Mouse (Mus musculus): ENCODE data around the gene Anapc13. TPM values are rescaled to one million over a fixed set of nuclear protein-coding genes. Genes with fewer than 3 reads are reported as not detected.

Anapc13 gene
- polyA plus RNA-seq, 1 experiment from 2014 or later, result 175 TPM

- peak overlapping the region; percentile 55 for H3K27ac ChIP-seq (ENCODE audit: low read length)
- H3K4me2 ChIP-seq (ENCODE audit: low read depth, low read length), result no peak overlapping the region
- no peaks in the 10 kb centered on the region for H3K27me3 ChIP-seq (replicated peaks; ENCODE audit: control insufficient read depth, insufficient read depth, low read length)
- H3K36me3 ChIP-seq (ENCODE audit: control insufficient read depth, insufficient read depth, low read length), result no peaks in the 10 kb centered on the region
- 25% methylated on average over 7 of the region's 7 CpGs for WGBS
- no peak overlapping the region for H3K4me3 ChIP-seq (ENCODE audit: low read length)
- no peaks in the 10 kb centered on the region for H3K9me3 ChIP-seq (ENCODE audit: control insufficient read depth, low read length)
- H3K4me1 ChIP-seq (ENCODE audit: control insufficient read depth, insufficient read depth, low read length), result peaks cover 29% of the 10 kb centered on the region
- H3K9ac ChIP-seq (ENCODE audit: low read depth, low read length), result peak overlapping the region; percentile 3; the same call in 1 of the 2 replicates
- ATAC-seq, result 0 out of 2 replicates have a peak, but pooled peaks have one; percentile 3
Measured at GRCm38 (mm10) chr9:102650637-102651036, 24.5 kb downstream of the Anapc13 start.

- Histone ChIP-seq H3K36me3 (ENCODE audit: control insufficient read depth, insufficient read depth, low read length) (no peaks in the 10 kb centered on the region), H3K27me3 (replicated peaks; ENCODE audit: control insufficient read depth, insufficient read depth, low read length) (no peaks in the 10 kb centered on the region), H3K4me2 (ENCODE audit: low read depth, low read length) (no peak overlapping the region), H3K9ac (ENCODE audit: low read depth, low read length) (no peak overlapping the region), H3K4me1 (ENCODE audit: control insufficient read depth, insufficient read depth, low read length) (peaks cover 30% of the 10 kb centered on the region), H3K4me3 (ENCODE audit: low read length) (no peak overlapping the region), H3K27ac (ENCODE audit: low read length) (0 out of 2 replicates have a peak overlapping the region, but pooled peaks have one; percentile 38), H3K9me3 (ENCODE audit: control insufficient read depth, low read length) (no peaks in the 10 kb centered on the region)
- 48% methylated on average over 6 of the region's 6 CpGs for WGBS
- ATAC-seq, result peak; percentile 36; the same call in 1 of the 2 replicates
Measured at GRCm38 (mm10) chr9:102651199-102651720, 25.2 kb downstream of the Anapc13 start.

- Histone ChIP-seq H3K4me2 (ENCODE audit: low read depth, low read length) (no peak overlapping the region), H3K36me3 (ENCODE audit: control insufficient read depth, insufficient read depth, low read length) (no peaks in the 10 kb centered on the region), H3K27me3 (replicated peaks; ENCODE audit: control insufficient read depth, insufficient read depth, low read length) (no peaks in the 10 kb centered on the region), H3K4me1 (ENCODE audit: control insufficient read depth, insufficient read depth, low read length) (peaks cover 20% of the 10 kb centered on the region), H3K4me3 (ENCODE audit: low read length) (no peak overlapping the region), H3K9me3 (ENCODE audit: control insufficient read depth, low read length) (no peaks in the 10 kb centered on the region), H3K9ac (ENCODE audit: low read depth, low read length) (no peak overlapping the region), H3K27ac (ENCODE audit: low read length) (0 out of 2 replicates have a peak overlapping the region, but pooled peaks have one; percentile 15)
- peak; percentile 72 for ATAC-seq
- WGBS, result 46% methylated on average over 8 of the region's 8 CpGs
Measured at GRCm38 (mm10) chr9:102656355-102657095, 30.4 kb downstream of the Anapc13 start.

GRCm38 (mm10) chr9:102668115-102668514 is 42.0 kb downstream of the Anapc13 start:
- H3K4me2 ChIP-seq (ENCODE audit: low read depth, low read length), result no peak overlapping the region
- H3K27ac ChIP-seq (ENCODE audit: low read length), result no peak overlapping the region
- no peak overlapping the region for H3K4me3 ChIP-seq (ENCODE audit: low read length)
- H3K9me3 ChIP-seq (ENCODE audit: control insufficient read depth, low read length), result no peaks in the 10 kb centered on the region
- no peaks in the 10 kb centered on the region for H3K36me3 ChIP-seq (ENCODE audit: control insufficient read depth, insufficient read depth, low read length)
- 40% methylated on average over 6 of the region's 6 CpGs for WGBS
- no peak overlapping the region for H3K9ac ChIP-seq (ENCODE audit: low read depth, low read length)
- peaks cover 5% of the 10 kb centered on the region; the same call in 1 of the 2 replicates for H3K4me1 ChIP-seq (ENCODE audit: control insufficient read depth, insufficient read depth, low read length)
- ATAC-seq, result no peak
- no peaks in the 10 kb centered on the region for H3K27me3 ChIP-seq (replicated peaks; ENCODE audit: control insufficient read depth, insufficient read depth, low read length)

GRCm38 (mm10) chr9:102668906-102669305 is 42.8 kb downstream of the Anapc13 start:
- WGBS, result 88% methylated on average over 12 of the region's 12 CpGs

GRCm38 (mm10) chr9:102673381-102673780 is 47.3 kb downstream of the Anapc13 start:
- Histone ChIP-seq H3K9me3 (ENCODE audit: control insufficient read depth, low read length) (no peaks in the 10 kb centered on the region), H3K9ac (ENCODE audit: low read depth, low read length) (no peak overlapping the region), H3K4me3 (ENCODE audit: low read length) (no peak overlapping the region), H3K4me1 (ENCODE audit: control insufficient read depth, insufficient read depth, low read length) (peaks cover 5% of the 10 kb centered on the region; the same call in 1 of the 2 replicates), H3K36me3 (ENCODE audit: control insufficient read depth, insufficient read depth, low read length) (no peaks in the 10 kb centered on the region), H3K4me2 (ENCODE audit: low read depth, low read length) (no peak overlapping the region), H3K27ac (ENCODE audit: low read length) (no peak overlapping the region), H3K27me3 (replicated peaks; ENCODE audit: control insufficient read depth, insufficient read depth, low read length) (no peaks in the 10 kb centered on the region)
- 72% methylated on average over 7 of the region's 7 CpGs for WGBS
- no peak for ATAC-seq

More at GRCm38 (mm10) chr9:102668906-102669305, 42.8 kb downstream of the Anapc13 start:
- no peak overlapping the region for H3K4me3 ChIP-seq (ENCODE audit: low read length)
- H3K4me2 ChIP-seq (ENCODE audit: low read depth, low read length), result no peak overlapping the region
- no peaks in the 10 kb centered on the region for H3K36me3 ChIP-seq (ENCODE audit: control insufficient read depth, insufficient read depth, low read length)
- peaks cover 5% of the 10 kb centered on the region; the same call in 1 of the 2 replicates for H3K4me1 ChIP-seq (ENCODE audit: control insufficient read depth, insufficient read depth, low read length)
- no peak for ATAC-seq
- H3K27me3 ChIP-seq (replicated peaks; ENCODE audit: control insufficient read depth, insufficient read depth, low read length), result no peaks in the 10 kb centered on the region
- no peaks in the 10 kb centered on the region for H3K9me3 ChIP-seq (ENCODE audit: control insufficient read depth, low read length)
- H3K27ac ChIP-seq (ENCODE audit: low read length), result no peak overlapping the region
- H3K9ac ChIP-seq (ENCODE audit: low read depth, low read length), result no peak overlapping the region

- peaks cover 5% of the 10 kb centered on the region; the same call in 1 of the 2 replicates for H3K4me1 ChIP-seq (ENCODE audit: control insufficient read depth, insufficient read depth, low read length)
- H3K9ac ChIP-seq (ENCODE audit: low read depth, low read length), result no peak overlapping the region
- H3K36me3 ChIP-seq (ENCODE audit: control insufficient read depth, insufficient read depth, low read length), result no peaks in the 10 kb centered on the region
- H3K27me3 ChIP-seq (replicated peaks; ENCODE audit: control insufficient read depth, insufficient read depth, low read length), result no peaks in the 10 kb centered on the region
- H3K4me3 ChIP-seq (ENCODE audit: low read length), result no peak overlapping the region
- peak; percentile 58 for ATAC-seq
- WGBS, result 71% methylated on average over 5 of the region's 5 CpGs
- H3K9me3 ChIP-seq (ENCODE audit: control insufficient read depth, low read length), result no peaks in the 10 kb centered on the region
- H3K27ac ChIP-seq (ENCODE audit: low read length), result no peak overlapping the region
- H3K4me2 ChIP-seq (ENCODE audit: low read depth, low read length), result no peak overlapping the region
Measured at GRCm38 (mm10) chr9:102675922-102676321, 49.8 kb downstream of the Anapc13 start.

GRCm38 (mm10) chr9:102681470-102681869 is 55.4 kb downstream of the Anapc13 start:
- Histone ChIP-seq H3K4me2 (ENCODE audit: low read depth, low read length) (no peak overlapping the region), H3K4me1 (ENCODE audit: control insufficient read depth, insufficient read depth, low read length) (no peaks in the 10 kb centered on the region; the same call in 1 of the 2 replicates), H3K27ac (ENCODE audit: low read length) (no peak overlapping the region), H3K36me3 (ENCODE audit: control insufficient read depth, insufficient read depth, low read length) (no peaks in the 10 kb centered on the region), H3K9ac (ENCODE audit: low read depth, low read length) (no peak overlapping the region), H3K9me3 (ENCODE audit: control insufficient read depth, low read length) (no peaks in the 10 kb centered on the region), H3K4me3 (ENCODE audit: low read length) (no peak overlapping the region), H3K27me3 (replicated peaks; ENCODE audit: control insufficient read depth, insufficient read depth, low read length) (no peaks in the 10 kb centered on the region)
- 29% methylated on average over 7 of the region's 7 CpGs for WGBS
- no peak for ATAC-seq

Measured in intestine, embryonic 16.5 days (tissue).